Mouse (Mus musculus) kidney, adult 2 months (tissue): ENCODE measurements around the gene Hnrnpdl.

Experiments
- CTCF ChIP-seq: fragments of 200-500 bp; conservative IDR thresholded peaks from 2 replicates; pipeline ENCODE4 v1.5.1; 2011; ENCODE audit warnings: low read depth, mild to moderate bottlenecking, control low read depth, low read length, moderate library complexity, mixed read lengths; ENCODE audit not compliant: insufficient read depth, insufficient read length
- POLR2A ChIP-seq: fragments of 200-500 bp; IDR thresholded peaks from one replicate; pipeline ENCODE4 v1.6.1; 2011; ENCODE audit warnings: low read depth, low read length, control low read depth

DNA sequence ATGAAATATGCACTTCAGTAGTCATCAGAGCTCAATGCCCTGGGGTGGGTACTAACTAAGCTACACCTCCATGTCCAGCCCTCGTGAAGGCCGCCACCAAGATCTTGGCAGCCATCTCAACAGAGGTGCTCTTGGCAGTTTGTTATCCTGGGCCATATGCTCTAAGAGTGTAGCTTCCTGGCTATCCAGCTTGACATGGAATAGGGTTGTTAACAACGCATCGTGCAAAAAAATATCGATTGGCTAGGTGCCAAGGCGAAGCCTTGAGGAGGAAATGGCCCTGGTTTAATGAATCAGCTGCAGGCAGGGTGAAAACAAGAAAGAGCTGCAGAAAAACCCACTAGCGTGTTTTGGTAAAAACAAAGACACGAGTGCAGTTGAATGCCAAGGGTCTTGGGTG, 45.6 kb upstream of the Hnrnpdl start:
- TF ChIP-seq CTCF (no peak), POLR2A (no peak)
